In the genomic region with DNA sequence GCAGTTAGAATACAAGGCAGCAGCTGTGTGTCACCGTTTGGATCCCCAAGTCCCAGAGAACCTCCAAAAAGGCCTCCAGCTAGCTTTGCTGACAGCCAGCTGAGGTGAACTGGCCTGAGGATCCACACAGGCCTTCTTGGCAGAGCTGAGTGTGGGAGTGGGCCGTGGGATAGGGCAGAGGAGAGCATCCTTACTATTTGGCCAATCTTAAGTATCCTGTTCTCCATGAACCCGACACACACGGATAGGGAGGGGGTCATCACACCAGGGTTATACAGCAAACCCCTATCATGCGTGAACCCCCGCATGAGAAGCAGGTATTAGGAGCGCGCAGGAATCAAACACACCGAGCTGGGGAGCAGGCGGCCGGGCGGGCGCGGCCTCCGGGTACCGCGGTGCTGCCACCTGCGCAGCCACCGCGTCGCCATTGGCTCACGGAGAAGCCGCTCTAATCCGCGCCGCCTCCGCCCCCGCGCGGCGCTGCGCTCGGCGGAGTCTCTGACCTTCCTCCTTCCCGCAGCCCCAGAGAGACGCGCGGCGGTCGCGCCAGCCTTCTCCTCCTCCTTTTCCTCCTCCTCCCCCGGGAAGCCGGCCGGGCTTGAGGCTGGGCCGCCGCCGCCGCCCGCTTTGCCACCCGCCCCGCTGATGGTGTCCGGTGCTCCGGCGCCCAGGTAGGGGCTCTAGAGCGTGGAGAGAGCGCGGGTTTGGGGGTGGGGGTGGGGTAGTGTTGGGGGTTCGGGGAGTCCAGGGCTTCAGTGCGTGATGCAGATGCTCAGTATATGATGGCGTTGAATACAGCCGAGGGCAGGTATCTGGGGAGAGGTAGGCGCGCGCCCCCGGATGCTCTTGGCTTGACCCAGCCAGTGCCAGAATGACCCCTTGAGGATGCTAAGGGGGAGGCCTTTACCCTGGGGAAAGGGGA, we compare ENCODE assay signal across 7 mouse cellular contexts. TPM values are rescaled to one million over a fixed set of nuclear protein-coding genes. Genes with fewer than 3 reads are reported as not detected.
DNase-seq lines count a peak whose midpoint lies in the region; ATAC-seq and TF ChIP-seq lines count a peak whose summit lies in the region.

A gene (plus strand): TSS at position 421 of the 922 bp plus-strand sequence.

- TF ChIP-seq RAD21 in MEL (IDR thresholded peaks at IDR 0.05; ENCODE audit: low read depth, low read length) = no peak

- DNase-seq in CD4-positive helper T cell, adult 2 months (ENCODE audit: low read depth, low spot score) = peak; percentile 85
- peak; percentile 50 for DNase-seq in MEL (ENCODE audit: low read depth, low spot score)
- DNase-seq in embryo, embryonic 10 days (ENCODE audit: low spot score) = peak; percentile 59
- peak; percentile 73 for DNase-seq in hindbrain, embryonic 11.5 days (ENCODE audit: low spot score)
- DNase-seq in left cerebral cortex, adult 2 months (ENCODE audit: extremely low spot score in 1 of 2, low spot score in 2 of 2) = peak; percentile 81 to 85
- DNase-seq in midbrain, embryonic 11.5 days (ENCODE audit: low spot score, missing footprints) = peak; percentile 93
- peak; percentile 24 to 57 for DNase-seq in spleen, postnatal 10 days (ENCODE audit: low spot score in 2 of 2)

- peak within 1 kb of the TSS; percentile 87 for H3K4me2 ChIP-seq in hindbrain, embryonic 11.5 days (replicated peaks; ENCODE audit: low read depth, low read length)
- H3K4me2 ChIP-seq in midbrain, embryonic 11.5 days = peak within 1 kb of the TSS; percentile 88

- TF ChIP-seq CTCF in MEL (IDR thresholded peaks at IDR 0.05 in 2 of 3, conservative IDR thresholded peaks at IDR 0.05 in 1 of 3; ENCODE audit: control insufficient read depth in 1 of 3, insufficient read depth in 1 of 3, low read depth in 2 of 3, low read length in 3 of 3, poor library complexity in 1 of 3, severe bottlenecking in 1 of 3) = no peak
- no peak for TF ChIP-seq CTCF in left cerebral cortex, adult 2 months (IDR thresholded peaks at IDR 0.05)

- no peak for TF ChIP-seq POLR2A in MEL (IDR thresholded peaks at IDR 0.05; ENCODE audit: control insufficient read depth in 1 of 2, insufficient read depth in 1 of 2, low read depth in 1 of 2, low read length in 2 of 2, poor library complexity in 1 of 2)

- no peaks in the 10 kb centered on the region for H3K27me3 ChIP-seq in MEL (ENCODE audit: control insufficient read depth in 1 of 2, insufficient read depth in 2 of 2, low read length in 2 of 2)
- H3K27me3 ChIP-seq in hindbrain, embryonic 11.5 days (ENCODE audit: control insufficient read depth, insufficient read depth, low read length) = peaks cover 12% of the 10 kb centered on the region
- peaks cover 16% of the 10 kb centered on the region for H3K27me3 ChIP-seq in midbrain, embryonic 11.5 days (ENCODE audit: control insufficient read depth, insufficient read depth, low read length)

- 2% methylated on average over 49 of the region's 65 CpGs for WGBS in hindbrain, embryonic 11.5 days
- 2% methylated on average over 47 of the region's 65 CpGs for WGBS in midbrain, embryonic 11.5 days

- no peak within 1 kb of the TSS; the same call in 1 of the 2 replicates for H3K9ac ChIP-seq in MEL (ENCODE audit: control insufficient read depth, low read depth, low read length, poor library complexity, severe bottlenecking)
- peak within 1 kb of the TSS; percentile 56; the same call in 1 of the 2 replicates for H3K9ac ChIP-seq in hindbrain, embryonic 11.5 days (ENCODE audit: low read depth, low read length)
- peak within 1 kb of the TSS; percentile 60 for H3K9ac ChIP-seq in midbrain, embryonic 11.5 days (ENCODE audit: low read length)

- H3K9me3 ChIP-seq in MEL (replicated peaks; ENCODE audit: insufficient read depth, low read length) = no peaks in the 10 kb centered on the region
- no peaks in the 10 kb centered on the region for H3K9me3 ChIP-seq in hindbrain, embryonic 11.5 days (ENCODE audit: control insufficient read depth, low read length)
- H3K9me3 ChIP-seq in midbrain, embryonic 11.5 days (ENCODE audit: control insufficient read depth, low read length) = no peaks in the 10 kb centered on the region

- no peaks in the 10 kb centered on the region for H3K79me2 ChIP-seq in MEL (ENCODE audit: control insufficient read depth, insufficient read depth, low read length, poor library complexity)

- no peak for TF ChIP-seq EP300 in MEL (IDR thresholded peaks at IDR 0.05; ENCODE audit: low read depth in 1 of 2, low read length in 2 of 2)

- peaks cover 0 to 26% of the 10 kb centered on the region in 2 experiments; a peak in 2 of 4 replicates for H3K4me1 ChIP-seq in MEL (ENCODE audit: control insufficient read depth in 1 of 2, insufficient read depth in 2 of 2, low read length in 2 of 2)
- peaks cover 4% of the 10 kb centered on the region; the same call in 1 of the 2 replicates for H3K4me1 ChIP-seq in hindbrain, embryonic 11.5 days (replicated peaks; ENCODE audit: control insufficient read depth, insufficient read depth, low read length)
- H3K4me1 ChIP-seq in midbrain, embryonic 11.5 days (ENCODE audit: control insufficient read depth, insufficient read depth, low read length) = peaks cover 12% of the 10 kb centered on the region

- peak; percentile 78 for ATAC-seq in hindbrain, embryonic 11.5 days (ENCODE audit: low FRiP score)
- ATAC-seq in midbrain, embryonic 11.5 days (ENCODE audit: low FRiP score) = peak; percentile 80

- intact Hi-C loops in left cerebral cortex, adult 2 months (cut with DNase I) = loop anchor here (1.0 to 10.0 kb wide), 5 partner anchors 16 to 179 kb away; a partner anchor contains a TSS

- H3K36me3 ChIP-seq in MEL (ENCODE audit: control insufficient read depth in 1 of 2, insufficient read depth in 2 of 2, low read length in 2 of 2) = peaks cover 0 to 9% of the 10 kb centered on the region in 2 experiments; a peak in 2 of 4 replicates
- H3K36me3 ChIP-seq in hindbrain, embryonic 11.5 days (ENCODE audit: control insufficient read depth, insufficient read depth, low read length) = no peaks in the 10 kb centered on the region
- no peaks in the 10 kb centered on the region for H3K36me3 ChIP-seq in midbrain, embryonic 11.5 days (ENCODE audit: control insufficient read depth, insufficient read depth, low read length)

- no peak within 1 kb of the TSS for H3K27ac ChIP-seq in MEL (ENCODE audit: control insufficient read depth, low read depth, low read length)
- H3K27ac ChIP-seq in hindbrain, embryonic 11.5 days (ENCODE audit: low read depth, low read length) = peak within 1 kb of the TSS; percentile 30; the same call in 1 of the 2 replicates
- H3K27ac ChIP-seq in left cerebral cortex, adult 2 months = peak within 1 kb of the TSS; percentile 90
- no peak within 1 kb of the TSS for H3K27ac ChIP-seq in midbrain, embryonic 11.5 days (ENCODE audit: low read depth, low read length)

- H3K4me3 ChIP-seq in MEL (ENCODE audit: control insufficient read depth in 1 of 2, insufficient read depth in 1 of 2, low read depth in 2 of 2, low read length in 2 of 2) = peak within 1 kb of the TSS in 1 of 2 experiments; percentile 26; a peak in 2 of 4 replicates
- H3K4me3 ChIP-seq in hindbrain, embryonic 11.5 days (ENCODE audit: low read depth, low read length) = peak within 1 kb of the TSS; percentile 45
- H3K4me3 ChIP-seq in left cerebral cortex, adult 2 months = peak within 1 kb of the TSS; percentile 64
- H3K4me3 ChIP-seq in midbrain, embryonic 11.5 days (ENCODE audit: low read depth, low read length) = peak within 1 kb of the TSS; percentile 50

TF ChIP-seq in MEL, 35 proteins besides CTCF, POLR2A, EP300 and RAD21:
- no peak for TF ChIP-seq CHD2 (IDR thresholded peaks at IDR 0.05; ENCODE audit: low read length)
- TF ChIP-seq NRF1 (IDR thresholded peaks at IDR 0.05; ENCODE audit: insufficient read depth, low read depth, low read length, poor library complexity, severe bottlenecking) = 0 out of 2 replicates have a peak, but pooled peaks have one; percentile 20
TF ChIP-seq in MEL: peak in this region for 1.

RNA-seq across cellular contexts. Expression of the gene that starts here (rescaled TPM):
- total RNA-seq in MEL (2012; rRNA removed) = not detected in 2 replicates
- polyA plus RNA-seq in MEL (2012; ENCODE audit: insufficient read depth in 1 of 2, insufficient read length in 2 of 2, low read depth in 1 of 2, low replicate concordance in 2 of 2, missing spikeins in 1 of 2) = under 1 TPM in 1 of 2 experiments, not detected in 1; 0.17 TPM
- polyA plus RNA-seq in hindbrain, embryonic 11.5 days (2014; fragmentation: Nextera tagmentation; extraction: Ambion mirVana) = 3.5 and 3.7 TPM in 2 replicates
- total RNA-seq in left cerebral cortex, adult 2 months (2021) = 100 to 1,000 TPM; 436 to 459 TPM
- polyA plus RNA-seq in midbrain, embryonic 11.5 days (2014; fragmentation: Nextera tagmentation; extraction: Ambion mirVana) = 3.1 and 4.5 TPM in 2 replicates

Comparison
In these comparisons a context has a peak if more than half of its experiments do, and no peak if none do; other contexts are left out.
1. RNA of the gene that starts here (total RNA-seq): 436 to 459 TPM in left cerebral cortex, adult 2 months; not detected in MEL; every median in the first group is over 100 times any median in the second.
2. Peak in DNase-seq in MEL; RNA of the gene not detected or under 1 TPM.
3. DNase-seq: peak in every context shown above with its lines; median percentile 93 in midbrain, embryonic 11.5 days; 85 in CD4-positive helper T cell, adult 2 months; 83 in left cerebral cortex, adult 2 months; 73 in hindbrain, embryonic 11.5 days; 59 in embryo, embryonic 10 days; 50 in MEL; 40 in spleen, postnatal 10 days.
4. H3K27ac ChIP-seq: peak in hindbrain, embryonic 11.5 days (single experiment) and left cerebral cortex, adult 2 months (single experiment); none in MEL (single experiment) and midbrain, embryonic 11.5 days (single experiment).